Mouse (Mus musculus) kidney, adult 11 months (tissue): ENCODE data around the gene 4930507D05Rik.
"Not testable (repeated sequence)": the region's sequence is repeated elsewhere in the genome, so short reads cannot be mapped to it uniquely, and the experiment has no call there.

Experiments used
- DNase-seq: peaks from one replicate; pipeline ENCODE4 v3.0.0; 2022

Gene 4930507D05Rik

GRCm38 (mm10) chr10:62481108-62481852, 32.0 kb downstream of the 4930507D05Rik start:
- no peak for DNase-seq

- no peak for DNase-seq
Measured at GRCm38 (mm10) chr10:62485878-62486582, 36.7 kb downstream of the 4930507D05Rik start.

- peak; percentile 100 for DNase-seq
Measured at GRCm38 (mm10) chr10:62486618-62487415, 37.5 kb downstream of the 4930507D05Rik start, which contains the start of gene Vps26a. Gene Vps26a (minus strand): TSS chr10:62486805.

GRCm38 (mm10) chr10:62488266-62488665, 39.0 kb downstream of the 4930507D05Rik start:
- DNase-seq = no peak

GRCm38 (mm10) chr10:62491681-62492080, 42.4 kb downstream of the 4930507D05Rik start:
- not testable (repeated sequence) for DNase-seq

GRCm38 (mm10) chr10:62500088-62500915, 51.0 kb downstream of the 4930507D05Rik start:
- no peak for DNase-seq
